Mouse (Mus musculus): Measurements from ENCODE around the gene Hoxb5. TPM values are rescaled to one million over a fixed set of nuclear protein-coding genes. Genes with fewer than 3 reads are reported as not detected.
A peak's percentile ranks its signal among the peaks of the same experiment; 100 is the strongest.

Hoxb5 gene
- total RNA-seq, 2 experiments from 2014 or later, result 16.1 to 27.0 TPM

- DNase-seq, result no peak
Observed at GRCm38 (mm10) chr11:96317608-96318367, 14.7 kb downstream of the Hoxb5 start, which contains the start of gene Hoxb4. Gene Hoxb4, plus strand, starts transcription at chr11:96318267.

- DNase-seq, result peak; percentile 90 to 91
Observed at GRCm38 (mm10) chr11:96318368-96319070, 15.4 kb downstream of the Hoxb5 start.

GRCm38 (mm10) chr11:96319071-96319902 is 16.2 kb downstream of the Hoxb5 start:
- peak in 1 of 2 experiments; percentile 56 for DNase-seq

DNA sequence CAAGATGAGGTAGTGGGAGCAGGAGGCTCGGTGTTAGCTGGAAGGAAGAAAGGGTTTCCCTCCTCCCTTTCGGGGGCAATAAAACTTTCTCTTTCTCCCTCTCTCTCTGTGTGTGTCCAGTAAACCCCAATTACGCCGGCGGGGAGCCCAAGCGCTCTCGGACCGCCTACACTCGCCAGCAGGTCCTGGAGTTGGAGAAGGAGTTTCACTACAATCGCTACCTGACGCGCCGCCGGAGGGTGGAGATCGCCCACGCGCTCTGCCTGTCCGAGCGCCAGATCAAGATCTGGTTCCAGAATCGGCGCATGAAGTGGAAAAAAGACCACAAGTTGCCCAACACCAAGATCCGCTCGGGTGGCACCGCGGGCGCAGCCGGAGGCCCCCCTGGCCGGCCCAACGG is 16.8 kb downstream of the Hoxb5 start:
- peak in 1 of 2 experiments; percentile 68 for DNase-seq

DNA sequence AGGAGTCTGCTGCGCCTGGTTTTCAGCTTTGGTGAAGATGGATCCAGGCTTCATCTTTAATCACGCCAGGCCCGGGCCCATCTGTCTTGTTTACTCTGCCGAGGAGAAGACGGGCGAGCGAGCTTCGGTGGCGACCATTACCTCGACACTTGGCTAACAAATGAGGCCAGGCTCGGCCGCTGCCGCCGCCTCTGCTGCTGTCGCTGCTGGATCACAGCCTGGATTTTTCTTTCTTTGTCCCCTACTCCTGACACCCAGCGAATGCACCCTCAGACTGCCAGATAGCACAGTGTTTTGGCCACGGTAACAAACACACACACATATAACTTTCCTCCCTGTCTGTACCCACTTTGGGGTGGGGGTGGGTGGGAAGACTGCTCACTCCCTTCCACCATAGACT is 17.6 kb downstream of the Hoxb5 start:
- DNase-seq, result no peak

- DNase-seq, result no peak
Observed at GRCm38 (mm10) chr11:96321846-96322245, 18.7 kb downstream of the Hoxb5 start.

DNA sequence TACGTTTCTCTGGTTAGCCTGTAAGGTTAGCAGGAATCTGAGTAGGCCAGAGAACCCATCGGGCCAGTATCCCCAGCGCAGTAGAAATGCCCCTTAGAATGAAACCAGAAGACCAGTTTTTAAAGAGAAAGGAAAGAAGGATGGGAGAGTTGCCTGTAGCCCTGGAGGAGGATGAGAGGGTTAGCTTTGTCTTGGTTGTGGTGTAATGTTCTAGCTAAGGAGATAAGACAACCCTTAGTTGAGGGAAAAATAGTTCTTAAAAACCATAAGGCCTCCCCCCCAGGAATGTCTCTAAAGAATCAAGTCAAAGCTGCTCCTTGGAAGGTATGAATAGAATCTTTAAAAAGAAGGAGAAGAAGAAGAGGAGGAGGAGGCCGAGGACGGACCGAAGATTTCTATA is 19.6 kb downstream of the Hoxb5 start:
- no peak for DNase-seq

DNA sequence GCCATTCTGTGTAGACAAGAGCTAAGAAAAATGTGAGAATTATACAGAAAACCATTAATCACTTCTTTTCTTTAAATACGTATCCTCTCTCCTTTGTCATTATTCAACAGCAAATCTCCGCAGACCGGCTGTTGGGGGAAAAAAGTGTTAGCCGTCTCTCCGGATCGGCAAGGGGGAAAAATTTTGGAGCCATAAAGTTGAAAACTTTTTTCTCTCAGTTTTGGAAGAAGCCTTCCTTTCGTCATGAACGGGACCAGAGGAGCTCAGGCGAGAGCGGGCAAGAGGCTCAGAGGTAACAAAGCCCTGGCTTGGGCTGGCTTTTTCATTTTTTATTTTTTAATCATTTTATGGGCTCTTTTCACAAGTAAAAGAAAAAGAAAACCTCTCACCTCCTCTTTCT is 20.0 kb downstream of the Hoxb5 start, which contains the start of gene Hoxb3:
Hoxb3 (plus strand) TSS at position 173 of the 400 bp plus-strand sequence.
- DNase-seq, result no peak

- DNase-seq, result no peak
Observed at GRCm38 (mm10) chr11:96324125-96324524, 21.0 kb downstream of the Hoxb5 start.

DNA sequence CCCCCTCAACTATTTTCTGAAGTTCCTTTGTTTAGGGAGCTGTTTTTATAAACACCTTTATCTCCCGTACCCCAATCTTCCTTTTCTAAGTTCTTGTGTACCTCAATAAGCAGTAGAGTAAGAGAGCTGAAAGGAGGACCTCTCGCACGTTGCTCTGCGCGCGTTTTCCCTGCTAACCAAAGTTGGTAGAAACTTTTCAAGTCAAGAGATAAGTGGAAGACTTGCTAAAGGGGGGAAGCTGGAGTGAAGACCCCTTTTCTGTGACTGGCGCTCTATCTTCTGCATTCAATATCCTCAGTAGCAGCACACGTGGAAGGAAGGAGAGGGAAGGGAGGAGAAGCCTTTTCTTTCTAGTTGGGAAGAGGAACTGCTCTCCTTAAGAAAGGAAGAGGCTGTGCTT is 21.8 kb downstream of the Hoxb5 start:
- DNase-seq, result no peak

- DNase-seq, result peak in 1 of 2 experiments; percentile 51
Observed at GRCm38 (mm10) chr11:96325747-96326212, 22.6 kb downstream of the Hoxb5 start.

DNA sequence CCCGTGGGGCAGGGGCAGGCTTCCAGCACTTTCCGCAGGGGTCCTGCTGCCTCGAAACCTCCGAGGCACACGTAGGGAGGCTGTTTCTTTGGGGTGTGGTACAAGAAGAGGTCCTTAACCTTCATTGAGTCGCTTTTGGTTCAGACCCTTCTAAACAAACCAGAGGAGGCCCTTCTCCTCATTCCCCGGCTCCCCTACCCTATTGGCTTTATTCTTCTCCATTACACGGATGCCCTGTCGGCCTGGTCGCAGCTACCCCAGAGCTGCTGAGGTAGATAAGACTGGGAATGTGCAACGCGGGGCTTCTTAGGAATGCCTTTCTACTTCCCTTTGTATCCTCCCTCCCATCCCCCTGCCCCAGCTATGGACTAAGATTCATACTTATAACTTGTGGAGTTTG is 23.6 kb downstream of the Hoxb5 start:
- DNase-seq, result no peak

DNA sequence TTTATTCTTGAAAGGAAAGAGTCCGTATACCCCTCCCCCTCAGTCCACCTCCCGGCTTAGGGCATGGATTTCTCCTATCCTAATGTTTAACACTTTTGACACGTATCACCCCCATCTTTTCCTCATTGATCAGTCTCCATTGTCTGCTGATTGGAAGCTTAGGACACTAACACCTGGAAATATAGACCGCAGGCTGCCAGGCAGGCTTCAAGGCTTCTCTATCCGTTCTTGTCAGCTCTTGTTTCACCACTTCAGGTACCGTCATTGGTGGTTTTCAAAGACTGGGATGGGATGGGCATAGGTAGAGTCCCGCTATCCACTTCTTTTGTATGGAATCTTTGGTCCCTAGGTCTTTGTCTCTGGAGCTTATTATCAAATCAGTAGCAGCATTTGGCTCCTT is 24.0 kb downstream of the Hoxb5 start:
- DNase-seq, result no peak

DNA sequence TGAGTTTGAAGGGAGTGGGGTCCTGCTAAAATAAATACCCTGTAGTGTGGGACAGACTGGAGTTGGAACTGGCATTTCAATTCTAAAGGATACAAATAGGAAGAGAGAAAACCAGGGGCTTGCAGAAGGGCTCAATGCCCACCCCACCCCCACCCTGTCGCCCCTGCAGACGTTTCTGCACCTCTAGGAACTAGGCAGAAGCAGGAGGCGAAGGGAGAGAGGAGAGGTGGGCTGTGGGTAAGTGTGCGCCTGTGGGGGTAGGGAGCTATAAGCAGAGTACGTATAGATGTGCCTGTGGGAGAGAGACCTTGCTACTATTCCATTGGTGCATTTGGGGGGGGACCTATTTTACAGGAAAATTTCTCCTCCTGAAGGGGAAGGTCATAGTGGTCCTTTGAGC is 24.6 kb downstream of the Hoxb5 start:
- DNase-seq, result no peak

DNA sequence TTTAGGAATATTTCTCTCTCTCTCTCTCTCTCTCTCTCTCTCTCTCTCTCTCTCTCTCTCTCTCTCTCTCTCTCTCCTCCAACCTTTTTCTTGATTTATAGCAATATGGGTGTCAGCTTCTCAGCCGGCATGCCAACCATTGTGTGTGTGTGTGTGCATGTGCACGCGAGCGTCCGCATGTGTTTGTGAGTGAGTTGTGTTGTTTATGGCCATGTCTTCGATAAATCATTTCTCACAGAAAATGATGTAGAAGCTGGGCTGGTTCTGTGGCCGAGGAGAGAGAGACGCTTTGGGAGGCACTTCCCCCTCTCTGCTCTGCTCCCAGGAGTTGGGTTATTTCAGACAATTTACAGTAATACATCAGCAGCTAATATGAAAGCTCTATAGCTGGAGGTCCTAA is 25.5 kb downstream of the Hoxb5 start:
- DNase-seq, result no peak

- no peak for DNase-seq
Observed at GRCm38 (mm10) chr11:96332105-96332504, 29.0 kb downstream of the Hoxb5 start.

GRCm38 (mm10) chr11:96332618-96333032 is 29.5 kb downstream of the Hoxb5 start:
- DNase-seq, result no peak

DNA sequence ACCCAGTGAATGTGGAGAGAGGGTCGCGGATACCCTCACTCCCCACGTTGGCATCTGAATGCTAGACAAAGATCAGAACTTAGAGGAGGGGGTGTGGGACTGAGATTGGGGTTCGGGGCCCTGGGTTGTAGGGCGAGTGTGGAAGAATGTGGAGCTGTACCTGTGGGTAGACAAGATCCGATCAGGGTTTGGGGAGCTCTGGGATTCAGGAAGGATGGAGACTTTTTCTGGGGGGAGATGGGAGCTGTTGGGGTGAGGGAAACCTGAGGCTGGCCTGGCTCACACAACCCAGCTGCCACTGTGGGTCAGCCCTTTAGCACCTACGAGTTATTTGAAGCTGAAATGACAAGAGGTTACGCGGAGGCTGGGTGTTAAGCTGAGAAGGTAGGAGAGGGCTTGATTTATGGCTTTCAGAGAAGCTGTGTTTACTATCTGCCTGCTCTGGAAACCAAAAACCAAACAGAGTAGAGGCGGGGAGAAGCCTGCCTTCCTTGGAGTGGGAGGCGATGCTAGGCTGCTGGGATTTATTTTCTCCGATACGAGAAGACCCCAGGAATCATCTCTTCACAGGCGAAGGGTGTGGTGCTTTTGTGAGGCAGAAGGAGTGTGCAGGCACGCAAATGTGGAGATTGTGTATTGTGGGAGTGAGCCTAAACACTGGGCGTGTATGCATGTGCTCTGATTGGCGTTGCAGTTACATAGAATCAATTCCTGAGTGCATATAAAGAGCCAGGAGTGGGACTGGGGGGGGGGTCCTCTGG is 30.3 kb downstream of the Hoxb5 start:
- DNase-seq, result no peak

GRCm38 (mm10) chr11:96334002-96334364 is 30.8 kb downstream of the Hoxb5 start:
- no peak for DNase-seq

DNA sequence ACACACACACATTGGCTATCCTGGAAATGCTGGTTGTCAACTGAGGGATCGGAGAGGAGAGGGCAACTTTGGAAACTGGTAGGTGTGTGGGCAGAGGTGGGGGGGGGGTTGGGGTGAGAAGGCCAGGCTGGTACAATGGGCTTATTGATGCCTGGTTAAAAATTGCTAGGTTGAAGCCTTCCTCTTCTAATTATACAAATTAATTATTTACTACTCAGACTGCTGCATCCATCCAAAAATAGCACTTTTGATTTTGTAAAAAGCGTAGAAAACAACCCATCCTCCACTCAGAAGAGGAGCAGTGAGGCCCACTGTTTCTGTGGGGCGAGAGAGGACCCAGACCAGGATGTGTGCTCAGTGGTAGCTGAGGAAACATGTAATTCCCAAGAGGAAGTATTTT is 31.9 kb downstream of the Hoxb5 start:
- no peak for DNase-seq

DNA sequence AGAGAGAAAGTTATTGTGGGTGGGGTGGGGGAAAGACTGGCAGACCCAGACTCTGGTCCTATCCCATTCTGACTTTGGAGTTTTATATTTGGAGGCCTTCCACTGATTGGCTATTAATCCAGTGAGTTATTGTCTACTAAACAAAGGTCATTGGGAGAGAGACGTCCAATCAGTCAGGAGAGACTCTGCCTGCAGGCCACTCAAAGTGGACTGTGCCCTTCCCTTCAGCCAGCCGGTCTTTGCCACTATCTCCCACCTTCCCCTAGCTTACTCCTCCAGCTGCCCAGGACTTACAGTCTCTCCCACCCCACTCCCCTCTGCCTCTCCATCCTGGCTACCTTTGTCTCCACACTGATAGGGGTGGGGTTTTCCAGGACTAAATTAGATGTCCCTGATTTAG is 33.5 kb downstream of the Hoxb5 start:
- peak; percentile 39 to 42 for DNase-seq

- DNase-seq, result peak; percentile 18 to 30
Observed at GRCm38 (mm10) chr11:96337026-96337425, 33.9 kb downstream of the Hoxb5 start.
